Mouse (Mus musculus): ENCODE results near the gene Pold1. TPM values are rescaled to one million over a fixed set of nuclear protein-coding genes. Genes with fewer than 3 reads are reported as not detected.

The Pold1 gene
- polyA plus RNA-seq, 1 experiment from 2014 or later: 56.1 TPM

DNA sequence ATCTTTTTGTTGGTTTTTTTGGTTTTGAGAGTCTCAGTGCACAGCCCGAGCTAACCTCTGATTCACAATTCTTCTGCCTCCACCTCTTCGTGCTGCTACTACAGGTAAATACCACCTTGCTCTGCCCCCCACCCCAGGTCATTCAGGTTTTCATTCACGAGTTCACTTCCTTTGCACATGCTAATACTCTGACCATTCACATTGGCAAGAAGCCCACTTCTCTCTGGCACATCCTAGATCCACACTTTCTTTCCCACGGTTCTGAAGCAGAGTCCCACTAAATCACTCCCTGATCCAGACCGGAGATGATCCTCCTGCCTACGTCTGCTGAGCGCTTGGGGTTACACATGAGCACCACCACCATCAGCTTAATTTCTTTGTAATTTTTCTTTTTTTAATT is 53.6 kb downstream of the Pold1 start:
- 81% methylated on average over 7 of the region's 7 CpGs for WGBS

GRCm38 (mm10) chr7:44494681-44495080 is 54.0 kb downstream of the Pold1 start:
- Histone ChIP-seq H3K4me1 (peaks cover 33% of the 10 kb centered on the region), H3K9ac (no peak overlapping the region), H3K4me3 (no peak overlapping the region), H3K9me3 (no peaks in the 10 kb centered on the region), H3K4me2 (peak overlapping the region; percentile 89), H3K27ac (replicated peaks) (no peak overlapping the region), H3K36me3 (peaks cover 47% of the 10 kb centered on the region), H3K27me3 (replicated peaks) (peaks cover 18% of the 10 kb centered on the region)
- no peak for ATAC-seq (ENCODE audit: extremely low read depth, insufficient number of reproducible peaks, low FRiP score, low TSS enrichment)
- 86% methylated on average over 12 of the region's 12 CpGs for WGBS

More for the DNA sequence above, 53.6 kb downstream of the Pold1 start:
- Histone ChIP-seq H3K9me3 (no peaks in the 10 kb centered on the region), H3K9ac (peak overlapping the region; percentile 92), H3K27me3 (replicated peaks) (peaks cover 22% of the 10 kb centered on the region), H3K27ac (replicated peaks) (no peak overlapping the region), H3K4me1 (peaks cover 32% of the 10 kb centered on the region), H3K36me3 (peaks cover 43% of the 10 kb centered on the region), H3K4me3 (peak overlapping the region; percentile 69), H3K4me2 (peak overlapping the region; percentile 89)
- no peak for ATAC-seq (ENCODE audit: extremely low read depth, insufficient number of reproducible peaks, low FRiP score, low TSS enrichment)

GRCm38 (mm10) chr7:44492166-44492826 is 56.4 kb downstream of the Pold1 start:
- Histone ChIP-seq H3K4me1 (peaks cover 32% of the 10 kb centered on the region), H3K36me3 (peaks cover 59% of the 10 kb centered on the region), H3K4me3 (no peak overlapping the region), H3K4me2 (no peak overlapping the region), H3K27ac (replicated peaks) (no peak overlapping the region), H3K27me3 (replicated peaks) (no peaks in the 10 kb centered on the region), H3K9ac (0 out of 2 replicates have a peak overlapping the region, but pooled peaks have one; percentile 7), H3K9me3 (no peaks in the 10 kb centered on the region)
- 88% methylated on average over 21 of the region's 21 CpGs for WGBS
- no peak for ATAC-seq (ENCODE audit: extremely low read depth, insufficient number of reproducible peaks, low FRiP score, low TSS enrichment)

- H3K9me3 ChIP-seq: no peaks in the 10 kb centered on the region
- H3K4me3 ChIP-seq: no peak overlapping the region
- peaks cover 35% of the 10 kb centered on the region for H3K4me1 ChIP-seq
- 90% methylated on average over 5 of the region's 5 CpGs for WGBS
- H3K36me3 ChIP-seq: peaks cover 59% of the 10 kb centered on the region
- H3K4me2 ChIP-seq: no peak overlapping the region
- no peak for ATAC-seq (ENCODE audit: extremely low read depth, insufficient number of reproducible peaks, low FRiP score, low TSS enrichment)
- no peak overlapping the region for H3K27ac ChIP-seq (replicated peaks)
- no peak overlapping the region for H3K9ac ChIP-seq
- no peaks in the 10 kb centered on the region for H3K27me3 ChIP-seq (replicated peaks)
These were observed 57.3 kb downstream of the Pold1 start for GRCm38 (mm10) chr7:44491391-44491790.

- Histone ChIP-seq H3K27me3 (replicated peaks) (no peaks in the 10 kb centered on the region), H3K4me1 (peaks cover 36% of the 10 kb centered on the region), H3K4me2 (no peak overlapping the region), H3K36me3 (peaks cover 68% of the 10 kb centered on the region), H3K27ac (replicated peaks) (no peak overlapping the region; the same call in 1 of the 2 replicates), H3K9ac (peak overlapping the region; percentile 26; the same call in 1 of the 2 replicates), H3K9me3 (no peaks in the 10 kb centered on the region), H3K4me3 (no peak overlapping the region)
- WGBS: 70% methylated on average over 4 of the region's 4 CpGs
- ATAC-seq (ENCODE audit: extremely low read depth, insufficient number of reproducible peaks, low FRiP score, low TSS enrichment): no peak
These were observed 58.4 kb downstream of the Pold1 start for GRCm38 (mm10) chr7:44490281-44490680.

DNA sequence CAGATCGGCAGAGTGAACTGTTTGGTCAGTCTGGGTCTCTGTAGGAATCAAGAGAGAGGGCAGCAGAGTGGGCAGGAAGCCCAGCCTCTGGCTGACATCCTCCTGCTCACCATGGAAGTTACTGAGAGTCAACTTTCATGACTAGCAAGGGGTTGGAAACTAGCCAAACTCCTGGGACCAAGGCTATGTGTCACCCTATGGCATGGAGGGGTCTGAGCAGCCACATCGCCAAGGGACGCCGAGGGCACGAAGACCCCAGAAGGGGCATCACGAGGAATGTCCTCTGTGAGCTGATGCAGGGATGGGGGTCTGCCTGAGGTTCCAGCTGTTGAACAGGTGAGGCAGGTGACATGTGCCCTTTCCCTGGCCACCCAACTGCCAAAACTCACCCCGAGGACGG is 60.1 kb downstream of the Pold1 start:
- H3K36me3 ChIP-seq: peaks cover 70% of the 10 kb centered on the region
- no peaks in the 10 kb centered on the region for H3K9me3 ChIP-seq
- no peaks in the 10 kb centered on the region for H3K27me3 ChIP-seq (replicated peaks)
- no peak for ATAC-seq (ENCODE audit: extremely low read depth, insufficient number of reproducible peaks, low FRiP score, low TSS enrichment)
- H3K27ac ChIP-seq (replicated peaks): no peak overlapping the region
- 85% methylated on average over 8 of the region's 8 CpGs for WGBS
- H3K4me3 ChIP-seq: no peak overlapping the region
- H3K4me2 ChIP-seq: no peak overlapping the region
- peaks cover 39% of the 10 kb centered on the region for H3K4me1 ChIP-seq
- H3K9ac ChIP-seq: no peak overlapping the region

DNA sequence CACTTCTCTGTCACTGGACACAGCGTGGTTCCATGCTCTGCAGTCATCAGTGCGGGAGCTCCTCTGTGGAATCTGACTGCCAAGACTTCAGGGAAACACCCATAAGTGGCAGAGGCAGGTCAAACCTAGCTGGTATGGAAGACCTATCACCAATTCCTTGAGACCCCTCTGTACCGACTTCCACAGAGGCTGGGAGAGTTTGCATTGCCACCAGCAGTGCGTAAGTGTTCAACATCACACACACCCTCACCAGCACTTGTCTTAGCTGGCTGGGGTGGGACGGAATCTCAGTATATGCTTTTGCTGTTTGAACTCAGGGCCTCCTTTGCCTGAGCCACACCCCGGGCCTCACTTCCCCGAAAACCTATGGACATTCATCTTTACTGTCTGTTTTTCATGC is 60.7 kb downstream of the Pold1 start:
- Histone ChIP-seq H3K9me3 (no peaks in the 10 kb centered on the region), H3K27me3 (replicated peaks) (no peaks in the 10 kb centered on the region), H3K36me3 (peaks cover 66% of the 10 kb centered on the region), H3K4me2 (no peak overlapping the region), H3K9ac (no peak overlapping the region; the same call in 1 of the 2 replicates), H3K4me3 (no peak overlapping the region), H3K4me1 (peaks cover 43% of the 10 kb centered on the region), H3K27ac (replicated peaks) (no peak overlapping the region)
- WGBS: 78% methylated on average over 7 of the region's 7 CpGs
- no peak for ATAC-seq (ENCODE audit: extremely low read depth, insufficient number of reproducible peaks, low FRiP score, low TSS enrichment)

- WGBS: 42% methylated on average over 13 of the region's 13 CpGs
These were observed 61.6 kb downstream of the Pold1 start for GRCm38 (mm10) chr7:44486927-44487575.

DNA sequence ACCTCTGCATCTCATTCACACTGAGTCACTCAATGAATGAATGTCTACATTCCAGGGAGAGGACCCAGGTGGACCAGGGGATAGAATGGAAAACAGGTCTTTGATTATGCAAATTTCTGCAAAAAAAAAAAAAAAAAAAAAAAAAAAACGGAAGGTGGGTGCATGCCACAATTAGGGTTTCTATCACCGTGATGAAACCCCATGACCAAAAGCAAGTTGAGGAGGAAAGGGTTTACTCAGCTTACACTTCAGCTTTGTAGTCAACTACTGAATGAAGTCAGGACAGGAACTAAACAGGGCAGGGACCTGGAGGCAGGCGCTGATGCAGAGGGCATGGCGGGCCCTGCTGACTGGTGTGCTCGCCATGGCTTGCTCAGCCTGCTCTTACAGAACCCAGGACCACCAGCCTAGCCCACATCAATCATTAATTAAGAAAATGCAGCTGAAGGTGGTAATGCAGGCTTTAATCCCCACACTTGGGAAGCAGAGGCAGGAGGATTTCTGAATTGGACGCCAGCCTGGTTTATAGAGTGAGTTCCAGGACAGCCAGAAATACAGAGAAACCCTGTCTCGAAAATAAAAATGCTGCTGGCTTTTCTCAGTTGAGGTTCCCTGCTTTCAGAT is 63.0 kb downstream of the Pold1 start:
- Histone ChIP-seq H3K36me3 (peaks cover 48% of the 10 kb centered on the region), H3K9ac (peak overlapping the region; percentile 47; the same call in 1 of the 2 replicates), H3K4me1 (peaks cover 59% of the 10 kb centered on the region), H3K4me3 (no peak overlapping the region), H3K27me3 (replicated peaks) (peaks cover 8% of the 10 kb centered on the region), H3K27ac (replicated peaks) (peak overlapping the region; percentile 60), H3K4me2 (no peak overlapping the region), H3K9me3 (no peaks in the 10 kb centered on the region)
- 57% methylated on average over 7 of the region's 7 CpGs for whole genome bisulfite sequencing
- no peak for ATAC-seq (ENCODE audit: extremely low read depth, insufficient number of reproducible peaks, low FRiP score, low TSS enrichment)

More at GRCm38 (mm10) chr7:44486927-44487575, 61.6 kb downstream of the Pold1 start:
- Histone ChIP-seq H3K4me1 (peaks cover 52% of the 10 kb centered on the region), H3K4me2 (no peak overlapping the region), H3K9ac (0 out of 2 replicates have a peak overlapping the region, but pooled peaks have one; percentile 44), H3K4me3 (no peak overlapping the region), H3K36me3 (peaks cover 62% of the 10 kb centered on the region), H3K27me3 (replicated peaks) (peaks cover 5% of the 10 kb centered on the region), H3K27ac (replicated peaks) (peak overlapping the region; percentile 60), H3K9me3 (no peaks in the 10 kb centered on the region)
- ATAC-seq (ENCODE audit: extremely low read depth, insufficient number of reproducible peaks, low FRiP score, low TSS enrichment): 0 out of 2 replicates have a peak, but pooled peaks have one; percentile 6

GRCm38 (mm10) chr7:44484841-44485571 is 63.6 kb downstream of the Pold1 start:
- Histone ChIP-seq H3K9me3 (no peaks in the 10 kb centered on the region), H3K36me3 (peaks cover 41% of the 10 kb centered on the region), H3K4me3 (peak overlapping the region; percentile 23; the same call in 1 of the 2 replicates), H3K27me3 (replicated peaks) (peaks cover 13% of the 10 kb centered on the region), H3K4me1 (peaks cover 59% of the 10 kb centered on the region), H3K4me2 (peak overlapping the region; percentile 55), H3K9ac (peak overlapping the region; percentile 63; the same call in 1 of the 2 replicates), H3K27ac (replicated peaks) (peak overlapping the region; percentile 65)
- ATAC-seq (ENCODE audit: extremely low read depth, insufficient number of reproducible peaks, low FRiP score, low TSS enrichment): no peak
- WGBS: 23% methylated on average over 5 of the region's 5 CpGs

DNA sequence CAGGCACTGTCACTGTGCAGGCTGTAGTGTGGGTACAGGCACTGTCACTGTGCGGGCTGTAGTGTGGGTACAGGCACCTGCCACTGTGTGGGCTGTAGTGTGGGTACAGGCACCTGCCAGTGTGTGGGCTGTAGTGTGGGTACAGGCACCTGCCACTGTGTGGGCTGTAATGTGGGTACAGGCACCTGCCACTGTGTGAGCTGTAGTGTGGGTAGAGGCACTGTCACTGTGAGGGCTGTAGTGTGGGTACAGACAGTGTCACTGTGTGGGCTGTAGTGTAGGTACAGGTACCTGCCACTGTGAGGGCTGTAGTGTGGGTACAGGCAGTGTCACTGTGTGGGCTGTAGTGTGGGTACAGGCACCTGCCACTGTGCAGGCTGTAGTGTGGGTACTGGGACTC is 64.5 kb downstream of the Pold1 start:
- peak overlapping the region; percentile 65 for H3K27ac ChIP-seq (replicated peaks)
- 90% methylated on average over 1 of the region's 1 CpGs for WGBS
- no peak for ATAC-seq (ENCODE audit: extremely low read depth, insufficient number of reproducible peaks, low FRiP score, low TSS enrichment)
- H3K4me3 ChIP-seq: peak overlapping the region; percentile 23
- H3K9ac ChIP-seq: peak overlapping the region; percentile 63
- no peaks in the 10 kb centered on the region for H3K9me3 ChIP-seq
- peaks cover 64% of the 10 kb centered on the region for H3K4me1 ChIP-seq
- H3K36me3 ChIP-seq: peaks cover 34% of the 10 kb centered on the region
- peaks cover 19% of the 10 kb centered on the region for H3K27me3 ChIP-seq (replicated peaks)
- peak overlapping the region; percentile 55 for H3K4me2 ChIP-seq
